Mouse (Mus musculus) ES-Bruce4 (cell line): ENCODE data around the gene Fcgr4. TPM values are rescaled to one million over a fixed set of nuclear protein-coding genes. Genes with fewer than 3 reads are reported as not detected.
"Not testable (repeated sequence)": the region's sequence is repeated elsewhere in the genome, so short reads cannot be mapped to it uniquely, and the experiment has no call there.

Source experiments
- H3K27ac ChIP-seq: 2 replicates; pipeline ENCODE4 v1.5.1; 2012; ENCODE audit warnings: low read length, inconsistent platforms; ENCODE audit not compliant: insufficient read depth
- H3K27me3 ChIP-seq: 2 replicates; pipeline ENCODE4 v1.6.1; 2012; ENCODE audit warnings: mild to moderate bottlenecking, low read length, inconsistent platforms; ENCODE audit not compliant: control insufficient read depth, poor library complexity, insufficient read depth, severe bottlenecking
- H3K36me3 ChIP-seq: 2 replicates; pipeline ENCODE4 v1.6.1; 2012; ENCODE audit warnings: inconsistent platforms, mild to moderate bottlenecking, low read length, moderate library complexity; ENCODE audit not compliant: control insufficient read depth, poor library complexity, insufficient read depth, severe bottlenecking
- H3K4me1 ChIP-seq: one replicate; pipeline ENCODE4 v1.8.1; 2011; ENCODE audit warnings: low read length; ENCODE audit not compliant: control insufficient read depth, insufficient read depth
- H3K4me3 ChIP-seq: 2 replicates; pipeline ENCODE4 v1.5.1; 2011; ENCODE audit warnings: low read depth, mild to moderate bottlenecking, low read length
- H3K9ac ChIP-seq: 2 replicates; pipeline ENCODE4 v1.6.1; 2012; ENCODE audit warnings: low read depth, mild to moderate bottlenecking, inconsistent platforms; ENCODE audit not compliant: poor library complexity, severe bottlenecking
- H3K9me3 ChIP-seq: replicated peaks from 2 replicates; pipeline ENCODE4 v1.6.1; 2012; ENCODE audit warnings: mild to moderate bottlenecking, low read length, inconsistent platforms; ENCODE audit not compliant: control insufficient read depth, poor library complexity, insufficient read depth, severe bottlenecking
- CTCF ChIP-seq: IDR thresholded peaks from one replicate; pipeline ENCODE4 v1.8.1; 2011; ENCODE audit warnings: low read depth, low read length
- EP300 ChIP-seq: IDR thresholded peaks from 2 replicates; pipeline ENCODE4 v1.6.1; 2011; ENCODE audit warnings: low read depth, low read length; ENCODE audit not compliant: insufficient read depth
- POLR2A ChIP-seq: IDR thresholded peaks from one replicate; pipeline ENCODE4 v1.8.1; 2011; ENCODE audit warnings: low read length; ENCODE audit not compliant: insufficient read depth
- polyA plus RNA-seq: library from polyadenylated mRNA; stranded (reverse); fragments of >200 nt; gene quantifications from 2 replicates; pipeline ENCODE4 v1.2.4, GENCODE M21; 2011; ENCODE audit warnings: low read depth; ENCODE audit not compliant: missing spikeins, insufficient read depth, insufficient read length

Fcgr4 gene
- polyA plus RNA-seq, 1 experiment = not detected

DNA sequence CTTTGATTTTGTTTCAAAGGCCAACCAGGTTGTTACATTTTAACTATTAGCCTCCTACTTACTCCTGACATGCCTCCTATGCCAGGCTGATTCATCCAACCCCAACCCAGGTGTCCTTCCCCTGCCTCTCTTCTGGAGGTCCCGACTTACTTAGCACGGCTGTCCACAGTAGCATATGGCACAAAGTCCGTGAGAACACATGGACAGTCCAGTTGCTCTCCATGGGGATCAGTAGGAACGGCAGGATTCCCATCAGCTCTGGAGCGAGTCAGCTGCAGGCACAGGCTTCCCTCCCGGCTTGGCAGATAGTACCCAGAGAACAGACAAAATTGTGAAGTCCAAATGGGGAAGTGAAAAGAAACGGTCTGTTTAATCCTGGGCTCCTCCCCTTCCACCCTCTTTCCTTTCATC is 43.0 kb upstream of the Fcgr4 start:
- H3K36me3 ChIP-seq = no peaks in the 10 kb centered on the region
- no peak overlapping the region for H3K9ac ChIP-seq
- no peaks in the 10 kb centered on the region for H3K4me1 ChIP-seq
- H3K27me3 ChIP-seq = no peaks in the 10 kb centered on the region
- H3K9me3 ChIP-seq = no peaks in the 10 kb centered on the region
- TF ChIP-seq CTCF = no peak
- no peak for TF ChIP-seq POLR2A
- no peak for TF ChIP-seq EP300
- no peak overlapping the region for H3K4me3 ChIP-seq
- H3K27ac ChIP-seq = no peak overlapping the region

DNA sequence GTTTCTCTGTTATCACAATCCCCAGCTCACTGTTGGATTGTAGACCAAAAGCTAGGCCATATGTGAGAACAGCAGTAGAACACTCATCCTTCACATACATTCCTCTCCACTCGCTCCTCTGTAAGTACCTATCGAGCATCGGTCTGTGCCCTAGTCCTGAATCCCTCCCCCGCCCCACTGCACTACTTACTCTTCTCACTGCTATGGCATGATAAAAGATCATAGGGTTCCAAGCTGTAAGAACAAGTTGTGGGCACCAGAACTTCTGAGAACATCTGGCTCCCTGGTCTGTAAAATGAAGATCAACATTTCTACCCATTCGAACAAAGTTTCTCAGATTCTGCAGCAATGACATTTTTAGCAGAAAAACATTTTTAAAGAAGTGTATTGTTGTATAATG is 42.3 kb upstream of the Fcgr4 start, which contains the start of gene Fcgr2b:
TSS of gene Fcgr2b (minus strand) at position 101 of the 400 bp plus-strand sequence.
- H3K27me3 ChIP-seq = no peaks in the 10 kb centered on the region
- no peak within 1 kb of the TSS for H3K4me3 ChIP-seq
- no peaks in the 10 kb centered on the region for H3K9me3 ChIP-seq
- TF ChIP-seq EP300 (no peak), CTCF (no peak), POLR2A (no peak)
- no peak within 1 kb of the TSS for H3K27ac ChIP-seq
- H3K9ac ChIP-seq = no peak within 1 kb of the TSS
- no peaks in the 10 kb centered on the region for H3K4me1 ChIP-seq
- no peaks in the 10 kb centered on the region for H3K36me3 ChIP-seq

DNA sequence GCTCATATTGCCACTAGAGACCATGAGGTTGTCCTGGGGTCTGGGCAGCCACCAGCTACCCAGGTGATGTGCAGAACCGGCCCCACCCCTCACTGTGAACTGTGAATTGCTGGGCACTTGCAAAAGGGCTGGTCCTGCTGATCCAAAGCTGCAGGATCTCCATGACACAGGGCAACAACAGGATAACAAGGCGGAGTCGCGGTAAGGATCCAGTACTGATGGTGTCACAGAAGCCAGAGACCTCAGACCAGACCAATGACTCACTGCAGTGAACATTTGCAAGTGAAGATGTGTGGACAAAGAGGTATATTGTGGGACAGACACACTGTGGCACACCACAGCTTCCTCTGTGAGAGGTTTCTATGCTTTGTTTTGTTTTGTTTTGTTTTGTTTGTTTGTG is 40.1 kb upstream of the Fcgr4 start:
- Histone ChIP-seq H3K4me1 (no peaks in the 10 kb centered on the region), H3K4me3 (no peak overlapping the region), H3K27ac (no peak overlapping the region), H3K9ac (no peak overlapping the region), H3K9me3 (no peaks in the 10 kb centered on the region), H3K27me3 (no peaks in the 10 kb centered on the region), H3K36me3 (no peaks in the 10 kb centered on the region)
- TF ChIP-seq POLR2A = no peak
- no peak for TF ChIP-seq CTCF
- no peak for TF ChIP-seq EP300

DNA sequence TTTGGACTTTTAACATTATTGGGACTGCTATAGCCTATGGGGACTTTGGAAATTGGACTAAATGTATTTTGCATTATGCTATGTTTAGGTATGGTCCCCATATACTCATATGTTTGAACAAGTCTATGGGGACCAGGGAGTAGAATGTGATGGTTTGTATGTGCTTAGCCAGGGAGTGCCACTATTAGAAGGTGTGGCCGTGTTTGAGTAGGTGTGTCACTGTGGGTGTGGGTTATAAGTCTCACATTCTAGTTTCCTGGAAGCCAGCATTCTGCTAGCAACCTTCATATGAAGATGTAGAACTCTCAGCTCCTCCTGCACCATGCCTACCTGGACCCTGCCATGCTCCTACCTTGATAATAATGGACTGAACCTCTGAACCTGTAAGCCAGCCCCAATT is 37.0 kb upstream of the Fcgr4 start:
- not testable (repeated sequence) for H3K36me3 ChIP-seq, H3K4me1 ChIP-seq, H3K9me3 ChIP-seq, H3K4me3 ChIP-seq, H3K27ac ChIP-seq, H3K9ac ChIP-seq, H3K27me3 ChIP-seq

DNA sequence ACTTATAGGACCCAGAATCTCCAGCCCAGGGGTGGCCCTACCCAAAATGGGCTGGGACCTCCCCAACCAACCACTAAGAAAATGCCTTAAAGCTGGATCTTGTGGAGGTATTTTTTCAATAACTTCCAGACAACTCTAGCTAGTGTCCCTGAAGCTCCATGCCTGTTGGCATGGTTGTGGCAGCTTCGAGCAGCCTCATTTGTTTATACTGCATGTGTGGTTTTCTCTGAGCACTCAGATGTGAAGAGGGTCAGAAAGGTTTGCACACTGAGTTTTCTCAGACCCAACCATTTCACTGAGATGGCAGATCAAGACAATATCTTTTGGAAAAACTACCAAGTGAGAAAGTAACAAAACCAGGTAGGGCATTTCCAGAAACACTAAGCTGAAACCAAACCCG is 36.4 kb upstream of the Fcgr4 start:
- Histone ChIP-seq H3K36me3 (no peaks in the 10 kb centered on the region), H3K27me3 (no peaks in the 10 kb centered on the region), H3K27ac (no peak overlapping the region), H3K9me3 (no peaks in the 10 kb centered on the region), H3K4me1 (no peaks in the 10 kb centered on the region), H3K4me3 (no peak overlapping the region), H3K9ac (no peak overlapping the region)
- TF ChIP-seq EP300 (no peak), CTCF (no peak), POLR2A (no peak)

DNA sequence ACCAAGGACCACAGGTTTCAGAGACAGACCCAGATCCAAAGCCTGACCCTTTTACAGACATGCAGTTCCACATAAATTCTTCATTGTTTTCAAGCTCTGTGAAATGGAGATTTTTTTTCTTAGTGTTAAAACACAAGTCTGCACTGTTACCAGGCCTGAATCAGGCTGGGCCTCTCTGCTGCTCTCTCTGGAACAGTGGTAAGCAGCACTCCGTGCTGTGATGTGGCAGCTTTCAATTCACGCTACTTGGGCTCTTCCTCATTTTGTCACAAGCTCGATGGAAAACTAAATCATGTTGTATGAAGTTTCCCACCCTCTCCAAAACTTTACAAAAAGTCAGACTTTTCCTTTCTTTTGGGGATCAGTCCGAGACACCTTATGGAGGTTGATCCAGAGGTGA is 35.7 kb upstream of the Fcgr4 start:
- no peaks in the 10 kb centered on the region for H3K4me1 ChIP-seq
- H3K27me3 ChIP-seq = no peaks in the 10 kb centered on the region
- no peak overlapping the region for H3K27ac ChIP-seq
- H3K9me3 ChIP-seq = no peaks in the 10 kb centered on the region
- H3K36me3 ChIP-seq = no peaks in the 10 kb centered on the region
- no peak overlapping the region for H3K9ac ChIP-seq
- TF ChIP-seq CTCF = no peak
- no peak overlapping the region for H3K4me3 ChIP-seq

DNA sequence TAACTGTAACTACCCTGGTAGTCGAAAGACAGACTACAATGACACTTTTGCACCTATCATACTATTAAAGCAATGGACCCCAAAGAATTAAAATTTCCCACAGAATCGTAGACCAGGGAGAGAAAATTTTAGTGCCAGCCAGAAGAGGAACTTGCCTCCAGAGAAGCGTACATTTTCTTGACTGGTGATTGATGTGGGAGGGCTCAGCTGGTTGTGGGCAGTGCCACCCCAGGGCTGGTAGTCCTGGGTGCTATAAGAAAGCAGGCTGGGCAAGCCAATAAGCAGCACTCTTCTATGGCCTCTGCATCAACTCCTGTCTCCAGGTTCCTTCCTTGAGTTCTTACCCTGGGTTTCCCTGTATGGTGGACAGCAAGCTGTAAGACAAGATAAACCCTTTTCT is 33.6 kb upstream of the Fcgr4 start:
- Histone ChIP-seq H3K27me3 (no peaks in the 10 kb centered on the region; the same call in 1 of the 2 replicates), H3K9ac (no peak overlapping the region), H3K36me3 (no peaks in the 10 kb centered on the region), H3K4me3 (no peak overlapping the region), H3K27ac (no peak overlapping the region), H3K9me3 (no peaks in the 10 kb centered on the region), H3K4me1 (no peaks in the 10 kb centered on the region)
- TF ChIP-seq EP300 (no peak), POLR2A (no peak), CTCF (no peak)
